Mouse (Mus musculus): Measurements from ENCODE around the gene Six1. TPM values are rescaled to one million over a fixed set of nuclear protein-coding genes. Genes with fewer than 3 reads are reported as not detected.

Gene Six1
- total and polyA plus RNA-seq, 3 experiments, result 0.90 to 1.4 (median 1.2) TPM

GRCm38 (mm10) chr12:72998105-72999001 lies 55.3 kb downstream of the Six1 start:
- H3K4me3 ChIP-seq, result no peak overlapping the region
- H3K9ac ChIP-seq (ENCODE audit: low read depth, low read length), result no peak overlapping the region
- no peaks in the 10 kb centered on the region for H3K79me2 ChIP-seq (replicated peaks; ENCODE audit: control insufficient read depth, insufficient read depth, low read length)
- no peaks in the 10 kb centered on the region for H3K4me1 ChIP-seq (ENCODE audit: control insufficient read depth, insufficient read depth, low read length)
- H3K27me3 ChIP-seq (ENCODE audit: control insufficient read depth, insufficient read depth, low read length), result no peaks in the 10 kb centered on the region; the same call in 1 of the 2 replicates
- H3K36me3 ChIP-seq (ENCODE audit: control insufficient read depth, insufficient read depth, low read length), result no peaks in the 10 kb centered on the region
- WGBS, result 85% methylated on average over 4 of the region's 4 CpGs
- DNase-seq, result no peak
- intact Hi-C loops (cut with DNase I), result no loop called here
- no peak overlapping the region for H3K27ac ChIP-seq
- TF ChIP-seq CTCF (IDR thresholded peaks at IDR 0.05) (no peak), POLR2A (IDR thresholded peaks at IDR 0.05; ENCODE audit: insufficient read depth, low read depth, low read length) (no peak), EP300 (IDR thresholded peaks at IDR 0.05; ENCODE audit: insufficient read depth, low read depth, low read length) (no peak)

GRCm38 (mm10) chr12:72996646-72997045 lies 57.0 kb downstream of the Six1 start:
- H3K27ac ChIP-seq, result no peak overlapping the region
- DNase-seq, result peak; percentile 22 to 29
- intact Hi-C loops (cut with DNase I), result no loop called here
- no peaks in the 10 kb centered on the region for H3K79me2 ChIP-seq (replicated peaks; ENCODE audit: control insufficient read depth, insufficient read depth, low read length)
- TF ChIP-seq POLR2A (IDR thresholded peaks at IDR 0.05; ENCODE audit: insufficient read depth, low read depth, low read length) (no peak), EP300 (IDR thresholded peaks at IDR 0.05; ENCODE audit: insufficient read depth, low read depth, low read length) (0 out of 2 replicates have a peak, but pooled peaks have one; percentile 44), CTCF (IDR thresholded peaks at IDR 0.05) (no peak)
- H3K9ac ChIP-seq (ENCODE audit: low read depth, low read length), result no peak overlapping the region
- WGBS, result 71% methylated on average over 3 of the region's 3 CpGs
- H3K4me1 ChIP-seq (ENCODE audit: control insufficient read depth, insufficient read depth, low read length), result no peaks in the 10 kb centered on the region
- H3K4me3 ChIP-seq, result no peak overlapping the region
- no peaks in the 10 kb centered on the region for H3K36me3 ChIP-seq (ENCODE audit: control insufficient read depth, insufficient read depth, low read length)
- no peaks in the 10 kb centered on the region; the same call in 1 of the 2 replicates for H3K27me3 ChIP-seq (ENCODE audit: control insufficient read depth, insufficient read depth, low read length)

Other genes with a start within 250 kb of the Six1 start
- not detected for gene Six6, start 114.0 kb downstream of the Six1 start, total RNA-seq (2021)
- not detected in 2 replicates for gene Six6, start 114.0 kb downstream of the Six1 start, polyA plus RNA-seq (2012; rRNA removed)
- gene 4930447C04Rik, start 113.1 kb downstream of the Six1 start, total RNA-seq (2021), result under 1 TPM; 0.30 to 0.47 TPM
- 0.23 TPM in 1 of 2 replicates, not detected in the other for gene 4930447C04Rik, start 113.1 kb downstream of the Six1 start, polyA plus RNA-seq (2012; rRNA removed)
- 1 to 10 TPM; 3.9 to 6.8 TPM for gene Six4, start 59.6 kb upstream of the Six1 start, total RNA-seq (2021)
- 1.6 and 2.6 TPM in 2 replicates for gene Six4, start 59.6 kb upstream of the Six1 start, polyA plus RNA-seq (2012; rRNA removed)
- 10 to 100 TPM; 16.3 to 16.8 TPM for gene Mnat1, start 69.8 kb upstream of the Six1 start, total RNA-seq (2021)
- gene Mnat1, start 69.8 kb upstream of the Six1 start, polyA plus RNA-seq (2012; rRNA removed), result 5.6 and 8.6 TPM in 2 replicates
- gene Trmt5, start 232.8 kb upstream of the Six1 start, total RNA-seq (2021), result 10 to 100 TPM; 51.8 to 52.4 TPM
- 16.0 and 29.7 TPM in 2 replicates for gene Trmt5, start 232.8 kb upstream of the Six1 start, polyA plus RNA-seq (2012; rRNA removed)
- gene Slc38a6, start 232.9 kb upstream of the Six1 start, total RNA-seq (2021), result 1 to 10 TPM; 3.8 to 4.0 TPM
- 8.0 and 11.7 TPM in 2 replicates for gene Slc38a6, start 232.9 kb upstream of the Six1 start, polyA plus RNA-seq (2012; rRNA removed)